Mouse (Mus musculus) ES-Bruce4 (cell line): ENCODE measurements at regions not wholly inside any gene's neighbourhood (a gene's known extent, or its start where the extent isn't known, plus 50 kb on each side); places are given as distances from the start of the nearest gene placed in this dataset.

Experiments used
- CTCF ChIP-seq: IDR thresholded peaks from one replicate; pipeline ENCODE4 v1.8.1; 2011; ENCODE audit warnings: low read depth, low read length
- EP300 ChIP-seq: IDR thresholded peaks from 2 replicates; pipeline ENCODE4 v1.6.1; 2011; ENCODE audit warnings: low read depth, low read length; ENCODE audit not compliant: insufficient read depth
- POLR2A ChIP-seq: IDR thresholded peaks from one replicate; pipeline ENCODE4 v1.8.1; 2011; ENCODE audit warnings: low read length; ENCODE audit not compliant: insufficient read depth

- TF ChIP-seq CTCF (no peak), POLR2A (no peak), EP300 (no peak)
Observed at GRCm38 (mm10) chr10:12144691-12145090, 724.5 kb downstream of the Utrn start.
